Mouse (Mus musculus): Measurements from ENCODE around the gene H2afx.

The H2afx gene

DNA sequence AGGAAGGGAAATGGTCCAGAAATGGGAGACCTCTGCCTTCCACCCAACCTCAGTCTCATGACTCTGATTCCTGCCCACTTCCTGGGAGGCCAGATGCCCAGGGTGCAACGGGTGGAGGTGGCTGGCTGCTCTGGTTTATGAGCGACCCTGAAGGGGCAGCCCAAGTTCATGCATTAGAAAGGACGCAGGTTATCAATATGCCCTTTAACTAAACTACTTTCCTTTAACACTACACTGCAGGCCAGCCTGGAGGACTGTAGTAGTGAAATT, 15.7 kb upstream of the H2afx start:
- 18% methylated on average over 3 of the region's 3 CpGs for WGBS

DNA sequence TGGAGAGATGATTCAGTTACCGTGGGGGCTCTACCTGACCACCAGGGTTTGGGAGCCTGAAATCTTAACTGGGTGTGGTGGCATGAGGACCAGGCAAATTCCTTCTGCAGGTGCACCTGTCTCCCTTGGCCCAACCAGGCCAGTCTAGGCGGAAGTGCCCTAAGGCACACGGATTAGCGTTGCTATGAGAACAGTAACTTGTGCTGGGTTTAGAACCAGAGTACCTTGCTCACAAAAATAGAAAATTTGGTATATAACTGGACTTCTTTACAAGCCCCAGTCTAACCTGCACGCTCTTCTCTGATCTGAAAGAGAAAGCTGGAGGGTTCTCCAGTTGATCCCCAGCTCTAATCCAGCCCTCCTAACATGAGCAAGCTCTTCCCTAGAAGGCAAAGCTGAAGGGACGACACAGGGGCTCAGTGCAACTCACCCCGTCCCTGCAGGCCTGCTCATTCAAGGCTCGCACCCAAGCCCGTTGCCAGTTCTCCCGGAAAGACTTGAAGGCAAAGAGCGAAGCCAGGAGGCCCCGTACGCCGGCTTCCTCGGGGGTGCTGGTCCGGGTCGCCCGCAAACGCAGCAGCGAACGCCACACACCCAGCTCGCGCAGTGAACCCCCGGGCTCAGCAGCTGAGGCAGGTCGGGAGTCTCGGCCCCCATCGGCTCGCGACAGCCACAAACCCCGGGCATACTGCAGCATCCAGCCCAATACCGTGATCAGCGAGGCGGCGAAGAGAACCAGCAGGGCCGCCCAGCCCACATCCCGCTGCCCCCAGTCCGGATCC, 15.2 kb upstream of the H2afx start:
- 2% methylated on average over 37 of the region's 37 CpGs for WGBS

DNA sequence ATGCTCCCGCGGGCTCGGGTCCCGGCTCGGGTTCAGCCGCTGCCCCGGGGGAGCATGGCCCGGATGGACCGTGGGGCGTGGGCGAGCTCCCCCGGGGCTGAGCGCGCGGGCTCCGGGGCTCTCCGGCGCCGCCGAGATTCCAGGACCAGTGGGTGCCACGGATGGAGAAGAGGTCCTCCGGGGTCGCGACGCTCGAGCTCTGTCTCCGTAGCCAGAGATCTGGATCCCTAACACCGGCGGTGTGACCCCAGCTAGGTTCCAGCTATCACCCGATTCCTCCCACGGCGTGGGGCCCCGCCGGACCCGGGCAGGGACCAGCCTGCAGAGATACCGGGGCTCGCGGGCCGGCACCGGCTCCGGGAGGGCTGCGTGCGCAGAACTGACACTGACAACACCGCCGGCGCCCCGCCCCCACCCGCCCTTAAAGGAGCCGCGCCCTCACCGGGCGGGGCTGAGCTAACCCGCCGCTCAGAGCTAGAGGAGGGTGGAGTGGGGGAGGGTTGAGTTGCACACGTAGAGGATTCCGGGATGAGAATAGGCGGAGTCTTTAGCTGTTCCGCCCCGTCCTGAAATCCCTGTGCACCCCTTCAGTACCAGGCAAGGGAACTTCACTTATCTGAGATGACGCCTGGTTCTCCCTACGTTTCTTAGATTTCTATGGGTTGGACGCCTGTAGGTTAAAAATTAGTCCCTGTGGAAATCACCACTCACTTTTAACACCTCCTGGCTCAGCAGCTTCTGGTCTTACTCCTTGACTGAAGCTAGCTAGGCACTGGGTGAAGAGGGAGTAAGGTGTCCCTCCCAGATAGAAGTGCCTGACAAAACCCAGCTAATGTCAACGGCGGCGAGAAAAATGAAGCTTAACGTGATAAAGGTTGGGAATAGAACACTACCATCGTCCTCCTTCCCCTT, 14.4 kb upstream of the H2afx start, which contains the start of gene C2cd2l:
Gene C2cd2l (minus strand): TSS at position 399 of the 912 bp plus-strand sequence.
- under 1% methylated on average over 67 of the region's 67 CpGs for WGBS

DNA sequence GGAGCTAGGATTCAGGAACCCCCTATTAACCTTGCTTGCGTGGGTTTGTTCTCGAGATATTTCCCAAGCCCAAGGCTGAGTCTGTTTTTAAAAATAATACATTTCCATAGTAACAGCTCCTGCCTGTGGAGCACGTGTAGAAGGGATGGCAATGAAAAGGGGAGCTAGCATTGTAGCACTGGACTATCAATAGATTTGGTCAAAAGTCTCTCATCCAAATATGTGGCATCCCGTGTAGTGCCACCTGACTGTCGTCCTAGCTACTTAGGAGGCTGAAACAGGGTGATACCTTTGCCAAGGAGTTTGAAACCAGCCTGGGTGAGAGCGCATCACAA, 13.7 kb upstream of the H2afx start:
- 4% methylated on average over 6 of the region's 6 CpGs for WGBS

- 69% methylated on average over 4 of the region's 4 CpGs for WGBS
Observed at GRCm38 (mm10) chr9:44323656-44324055, 10.8 kb upstream of the H2afx start.

DNA sequence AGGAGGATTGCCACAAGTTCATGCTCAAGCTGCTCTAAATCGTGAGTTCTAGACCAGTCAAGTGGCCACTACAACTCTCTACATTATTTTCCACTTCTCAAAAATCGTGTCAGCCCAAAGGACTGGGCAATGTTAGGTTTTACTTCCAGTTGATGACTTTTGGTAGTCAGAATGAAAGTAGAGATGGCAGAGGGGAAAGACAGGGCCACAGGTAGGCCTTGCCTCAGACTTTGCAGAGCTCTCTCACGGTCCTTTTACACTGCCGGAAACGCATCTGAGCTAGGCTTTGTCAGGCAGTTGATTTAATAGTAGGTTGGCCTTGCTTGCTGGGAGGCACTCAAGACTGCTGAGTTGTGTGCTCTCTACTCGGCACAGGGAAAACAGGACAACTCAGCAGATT, 10.3 kb upstream of the H2afx start:
- WGBS = 84% methylated on average over 6 of the region's 6 CpGs

DNA sequence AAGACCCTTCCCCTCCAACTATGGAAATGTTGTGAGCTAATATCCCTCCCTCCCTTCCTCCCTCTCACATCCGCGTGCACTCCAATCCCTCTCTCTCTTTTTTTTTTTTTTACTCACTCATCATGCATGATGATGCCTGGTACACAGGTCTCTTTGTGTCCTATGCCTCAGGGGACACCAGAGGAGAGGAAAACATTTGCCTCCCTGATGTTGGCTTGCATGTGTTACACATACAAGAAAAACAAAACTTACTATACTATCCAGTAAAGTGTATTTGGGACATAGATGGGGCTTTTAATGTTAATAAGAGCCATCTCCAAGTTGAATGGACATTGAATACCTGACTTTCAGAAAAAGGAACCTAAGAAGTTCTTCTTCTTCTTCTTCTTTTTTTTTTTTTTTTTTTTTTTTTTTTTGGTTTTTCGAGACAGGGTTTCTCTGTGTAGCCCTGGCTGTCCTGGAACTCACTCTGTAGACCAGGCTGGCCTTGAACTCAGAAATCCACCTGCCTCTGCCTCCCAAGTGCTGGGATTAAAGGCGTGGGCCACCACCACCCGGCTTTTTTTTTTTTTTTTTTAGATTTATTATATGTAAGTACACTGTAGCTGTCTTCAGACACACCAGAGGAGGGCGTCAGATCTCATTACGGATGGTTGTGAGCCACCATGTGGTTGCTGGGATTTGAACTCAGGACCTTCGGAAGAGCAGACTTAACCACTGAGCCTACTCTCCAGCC, 9.3 kb upstream of the H2afx start:
- WGBS = 54% methylated on average over 7 of the region's 8 CpGs

DNA sequence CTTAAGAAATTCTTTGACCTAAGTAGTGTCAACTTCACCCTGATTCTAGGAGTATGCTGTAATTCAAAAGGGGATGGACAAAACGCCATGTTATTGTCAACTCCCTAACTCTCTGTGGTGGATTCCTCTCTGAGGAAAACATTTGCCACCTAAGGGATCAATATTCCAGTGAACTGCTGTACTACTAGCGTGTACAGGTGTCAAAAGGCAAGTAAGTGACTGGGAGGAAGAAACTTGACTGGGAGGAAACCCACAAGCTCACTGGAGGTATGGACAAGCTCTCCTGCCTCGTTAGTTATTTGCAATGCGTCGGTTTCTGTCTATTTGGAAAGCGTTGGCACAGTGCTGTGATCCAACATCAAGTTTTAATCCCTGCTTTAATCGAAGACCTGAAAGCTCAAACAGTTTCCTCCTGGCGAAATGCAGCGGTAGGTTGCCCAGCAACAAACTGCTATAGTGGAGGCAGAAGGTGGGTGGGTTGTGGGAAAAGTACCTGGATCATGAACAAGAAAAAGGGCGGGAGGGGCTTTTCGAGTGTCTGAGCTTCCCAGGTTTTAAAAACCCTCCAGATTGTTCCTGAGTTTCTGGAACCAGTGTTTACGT, 8.6 kb upstream of the H2afx start, which contains the start of gene Dpagt1:
Gene Dpagt1 (plus strand): TSS at position 252 of the 603 bp plus-strand sequence.
- under 1% methylated on average over 12 of the region's 12 CpGs for WGBS

DNA sequence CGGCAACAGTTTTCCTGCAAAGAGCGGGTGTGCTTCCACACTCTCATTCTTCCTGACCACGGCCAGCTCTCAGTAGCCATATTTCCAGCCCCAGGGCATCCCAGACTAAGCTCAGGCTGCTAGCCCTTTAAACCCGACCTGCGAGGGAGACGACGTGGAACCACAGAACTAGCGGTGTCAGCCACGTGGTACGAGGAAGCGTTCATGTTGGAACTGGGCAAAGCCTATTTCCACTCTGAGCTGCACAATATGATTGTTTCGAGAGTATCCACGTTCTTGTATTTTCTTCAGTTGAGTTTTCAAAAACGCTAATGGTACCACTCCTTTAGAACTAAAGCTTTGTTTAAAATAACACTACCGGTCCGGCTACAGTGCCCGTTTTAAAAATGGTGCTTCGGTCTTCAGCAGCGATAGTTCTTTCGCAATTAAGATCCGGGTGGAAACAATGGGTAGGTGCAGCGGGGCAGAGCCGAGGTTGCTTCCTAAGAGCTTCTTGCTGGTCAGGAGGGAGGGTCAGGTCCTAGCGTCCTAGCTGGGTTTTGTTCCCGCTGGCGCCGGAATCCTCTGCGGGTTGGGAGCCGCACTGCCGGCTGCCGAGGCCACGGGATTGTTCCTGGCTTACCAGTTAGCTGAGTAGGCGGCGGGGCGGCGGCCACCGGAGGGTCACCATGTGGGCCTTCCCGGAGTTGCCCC, 8.0 kb upstream of the H2afx start:
- WGBS = under 1% methylated on average over 38 of the region's 38 CpGs

GRCm38 (mm10) chr9:44327064-44327711, 7.3 kb upstream of the H2afx start:
- whole genome bisulfite sequencing = under 1% methylated on average over 22 of the region's 22 CpGs

- WGBS = 80% methylated on average over 5 of the region's 5 CpGs
Observed at GRCm38 (mm10) chr9:44327926-44328325, 6.6 kb upstream of the H2afx start.

GRCm38 (mm10) chr9:44330736-44331135, 3.8 kb upstream of the H2afx start:
- 92% methylated on average over 6 of the region's 6 CpGs for WGBS

GRCm38 (mm10) chr9:44332918-44333638, 1.4 kb upstream of the H2afx start:
- WGBS = 93% methylated on average over 13 of the region's 13 CpGs

DNA sequence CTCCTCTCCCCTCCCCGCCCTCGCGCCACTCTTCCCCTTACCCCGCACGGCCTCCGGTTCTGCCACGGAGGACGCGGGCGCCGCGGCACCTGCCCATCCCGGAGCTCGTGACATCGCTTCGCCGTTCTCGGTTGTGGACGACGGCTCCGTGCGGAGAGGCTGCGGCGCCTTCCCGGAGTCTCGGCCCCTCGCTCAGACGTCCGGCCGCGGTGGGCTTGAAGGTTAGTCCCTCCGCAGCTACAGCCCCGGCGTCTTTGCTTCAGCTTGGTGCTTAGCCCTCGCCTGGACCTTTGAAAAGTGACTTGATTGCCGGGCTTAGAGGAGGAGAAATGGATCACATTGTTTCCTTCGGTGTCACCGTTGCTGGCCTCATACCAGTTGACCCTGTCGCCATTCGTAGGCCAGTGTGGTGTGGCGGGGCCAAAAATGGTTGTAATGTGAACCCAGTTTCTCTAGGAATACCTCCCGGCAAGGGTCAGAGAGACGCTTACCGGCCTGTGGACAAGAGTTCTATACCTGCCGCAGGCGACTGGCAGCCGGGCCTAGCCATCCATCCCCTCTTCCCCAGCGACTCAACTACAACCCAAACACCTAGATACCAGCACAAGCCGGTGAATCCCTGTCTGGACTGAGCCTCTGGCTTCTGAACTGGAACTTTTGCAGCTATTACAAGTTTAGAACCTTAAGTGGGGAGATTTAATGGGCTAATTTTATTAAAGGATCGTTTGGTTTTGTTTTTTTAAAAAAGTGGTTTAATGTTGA, 1.0 kb downstream of the H2afx start:
- 1% methylated on average over 48 of the region's 50 CpGs for WGBS

DNA sequence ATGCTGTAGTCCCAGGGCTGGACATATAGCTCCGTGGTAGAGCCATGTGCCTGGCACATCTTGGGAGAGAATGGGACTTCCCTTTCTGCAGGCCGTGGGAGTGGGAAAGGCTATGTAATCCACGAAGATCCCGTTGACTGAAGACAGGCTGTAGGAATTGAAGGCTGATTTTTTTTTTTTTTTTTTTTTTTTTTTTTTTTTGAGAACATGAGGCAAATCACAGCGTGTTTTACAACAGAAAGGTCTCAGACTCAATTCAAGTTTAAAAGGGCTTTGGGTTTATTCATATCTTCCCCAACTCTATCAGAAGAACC, 1.6 kb downstream of the H2afx start:
- 8% methylated on average over 5 of the region's 5 CpGs for WGBS

GRCm38 (mm10) chr9:44336513-44336912, 2.0 kb downstream of the H2afx start:
- 35% methylated on average over 4 of the region's 4 CpGs for WGBS

DNA sequence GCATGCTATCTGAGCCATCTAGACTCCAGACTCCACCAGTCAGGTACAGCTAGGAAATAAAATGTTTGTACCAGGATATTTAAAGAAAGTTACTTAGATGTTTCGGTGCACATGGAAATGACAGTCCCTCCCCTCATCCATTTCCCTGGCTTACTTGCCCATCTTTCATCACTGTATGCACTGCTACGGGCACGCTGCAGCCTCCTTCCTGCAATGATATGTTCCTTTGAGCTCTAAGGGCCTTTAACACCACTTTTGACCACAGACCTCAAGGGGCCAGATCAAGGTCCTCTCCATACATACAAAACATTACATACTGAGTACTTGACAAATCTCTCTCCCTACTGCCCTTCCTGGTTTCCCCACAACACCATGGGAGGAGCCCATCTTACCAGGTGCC, 2.5 kb downstream of the H2afx start:
- WGBS = 53% methylated on average over 3 of the region's 3 CpGs

GRCm38 (mm10) chr9:44337436-44338169, 3.1 kb downstream of the H2afx start:
- 55% methylated on average over 9 of the region's 9 CpGs for WGBS

- 61% methylated on average over 5 of the region's 5 CpGs for WGBS
Observed at GRCm38 (mm10) chr9:44338574-44338973, 4.1 kb downstream of the H2afx start.
